Mouse (Mus musculus) liver, embryonic 13.5 days (tissue): ENCODE data around the gene Gm9837. TPM values are rescaled to one million over a fixed set of nuclear protein-coding genes. Genes with fewer than 3 reads are reported as not detected.

Experiments used
- ATAC-seq: fragments of 200-750 bp; cut with Nextera tagmentation; 2 replicates; pipeline ENCODE4 v1.8.0; 2017; ENCODE audit warnings: low read depth, mild to moderate bottlenecking, moderate number of reproducible peaks, moderate library complexity
- DNase-seq: peaks from one replicate; pipeline ENCODE4 v3.0.0; 2022
- H3K27ac ChIP-seq: fragments of 300-500 bp; sonication (generic); 2 replicates; pipeline ENCODE4 v1.5.1; 2015; ENCODE audit warnings: moderate library complexity, mild to moderate bottlenecking, inconsistent platforms
- H3K27me3 ChIP-seq: fragments of 300-500 bp; sonication (generic); 2 replicates; pipeline ENCODE4 v1.6.1; 2015; ENCODE audit warnings: mild to moderate bottlenecking, inconsistent platforms
- H3K36me3 ChIP-seq: fragments of 300-500 bp; sonication (generic); 2 replicates; pipeline ENCODE4 v1.6.1; 2015; ENCODE audit warnings: mild to moderate bottlenecking, inconsistent platforms
- H3K4me1 ChIP-seq: fragments of 300-500 bp; sonication (generic); replicated peaks from 2 replicates; pipeline ENCODE4 v1.6.1; 2015; ENCODE audit warnings: inconsistent platforms
- H3K4me2 ChIP-seq: fragments of 300-500 bp; sonication (generic); 2 replicates; pipeline ENCODE4 v1.6.1; 2015; ENCODE audit warnings: inconsistent platforms, mild to moderate bottlenecking, moderate library complexity
- H3K4me3 ChIP-seq: fragments of 300-500 bp; sonication (generic); replicated peaks from 2 replicates; pipeline ENCODE4 v1.5.1; 2015; ENCODE audit warnings: mild to moderate bottlenecking, inconsistent platforms
- H3K9ac ChIP-seq: fragments of 300-500 bp; sonication (generic); 2 replicates; pipeline ENCODE4 v1.6.1; 2015; ENCODE audit warnings: mild to moderate bottlenecking, inconsistent platforms
- H3K9me3 ChIP-seq: fragments of 300-500 bp; sonication (generic); replicated peaks from 2 replicates; pipeline ENCODE4 v1.6.1; 2016; ENCODE audit warnings: inconsistent platforms
- WGBS: fragments of 180-500 bp; shearing (Covaris S2); methylation state at CpG from one replicate; pipeline ENCODE4 v1.1.7; 2015; ENCODE audit not compliant: insufficient replicate concordance; 5-methylcytosine and 5-hydroxymethylcytosine counted together
- polyA plus RNA-seq: library from polyadenylated mRNA; unstranded; fragments of >200 nt; fragmentation: Nextera tagmentation; extraction: Ambion mirVana; gene quantifications from 2 replicates; pipeline ENCODE4 v1.2.1, GENCODE M21; 2015

Gene Gm9837
- polyA plus RNA-seq, 1 experiment from 2014 or later: not detected

- WGBS: 13% methylated on average over 40 of the region's 40 CpGs
- Histone ChIP-seq H3K9me3 (no peaks in the 10 kb centered on the region), H3K27ac (no peak overlapping the region), H3K4me1 (peaks cover 47% of the 10 kb centered on the region), H3K4me2 (peak overlapping the region; percentile 51), H3K36me3 (no peaks in the 10 kb centered on the region), H3K4me3 (peak overlapping the region; percentile 31), H3K9ac (peak overlapping the region; percentile 33; the same call in 1 of the 2 replicates), H3K27me3 (peaks cover 95% of the 10 kb centered on the region)
- no peak; the same call in 1 of the 2 replicates for ATAC-seq
- peak; percentile 55 for DNase-seq
These were observed 3.9 kb downstream of the Gm9837 start for GRCm38 (mm10) chr11:53466231-53466971.

- H3K4me1 ChIP-seq: peaks cover 44% of the 10 kb centered on the region
- no peak overlapping the region for H3K27ac ChIP-seq
- H3K4me3 ChIP-seq: peak overlapping the region; percentile 45
- H3K9me3 ChIP-seq: no peaks in the 10 kb centered on the region
- DNase-seq (no peak), ATAC-seq (no peak)
- peak overlapping the region; percentile 66 for H3K4me2 ChIP-seq
- no peaks in the 10 kb centered on the region for H3K36me3 ChIP-seq
- H3K9ac ChIP-seq: 0 out of 2 replicates have a peak overlapping the region, but pooled peaks have one; percentile 22
- H3K27me3 ChIP-seq: peaks cover 85% of the 10 kb centered on the region
- WGBS: 6% methylated on average over 55 of the region's 55 CpGs
These were observed 6.5 kb downstream of the Gm9837 start for GRCm38 (mm10) chr11:53463551-53464424.

GRCm38 (mm10) chr11:53461727-53462126, 8.6 kb downstream of the Gm9837 start:
- H3K4me3 ChIP-seq: no peak overlapping the region
- peaks cover 88% of the 10 kb centered on the region for H3K27me3 ChIP-seq
- 14% methylated on average over 5 of the region's 5 CpGs for WGBS
- peaks cover 52% of the 10 kb centered on the region for H3K4me1 ChIP-seq
- peak; percentile 52; the same call in 1 of the 2 replicates for ATAC-seq
- no peak overlapping the region for H3K9ac ChIP-seq
- DNase-seq: peak; percentile 49
- H3K27ac ChIP-seq: no peak overlapping the region
- H3K4me2 ChIP-seq: no peak overlapping the region
- no peaks in the 10 kb centered on the region for H3K36me3 ChIP-seq
- H3K9me3 ChIP-seq: no peaks in the 10 kb centered on the region

DNA sequence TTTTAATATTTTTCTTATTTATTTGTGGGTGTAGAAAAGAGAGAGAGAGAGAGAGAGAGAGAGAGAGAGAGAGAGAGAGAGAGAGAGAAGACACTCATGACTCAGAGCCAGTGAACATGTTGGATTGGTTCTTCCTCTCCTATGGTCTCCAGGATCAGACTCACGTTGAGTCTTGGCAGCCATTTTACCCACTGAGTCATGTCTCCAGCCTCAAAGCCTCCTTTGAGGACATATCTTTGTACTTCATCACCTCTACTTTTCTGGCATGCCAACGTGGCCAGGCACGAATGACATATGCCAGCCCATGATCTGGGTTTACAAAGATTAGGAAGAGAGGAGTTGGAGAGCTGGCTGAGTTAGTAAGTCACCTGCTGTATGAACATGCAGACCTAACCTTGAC, 10.1 kb downstream of the Gm9837 start:
- Histone ChIP-seq H3K36me3 (no peaks in the 10 kb centered on the region), H3K4me2 (no peak overlapping the region), H3K4me1 (peaks cover 50% of the 10 kb centered on the region), H3K27me3 (peaks cover 88% of the 10 kb centered on the region), H3K9me3 (no peaks in the 10 kb centered on the region), H3K9ac (no peak overlapping the region), H3K27ac (no peak overlapping the region), H3K4me3 (no peak overlapping the region)
- no peak for DNase-seq
- ATAC-seq: no peak
- 53% methylated on average over 3 of the region's 3 CpGs for WGBS

- no peaks in the 10 kb centered on the region for H3K36me3 ChIP-seq
- 52% methylated on average over 3 of the region's 3 CpGs for WGBS
- ATAC-seq: no peak
These were observed 11.3 kb downstream of the Gm9837 start for GRCm38 (mm10) chr11:53458996-53459395.

DNA sequence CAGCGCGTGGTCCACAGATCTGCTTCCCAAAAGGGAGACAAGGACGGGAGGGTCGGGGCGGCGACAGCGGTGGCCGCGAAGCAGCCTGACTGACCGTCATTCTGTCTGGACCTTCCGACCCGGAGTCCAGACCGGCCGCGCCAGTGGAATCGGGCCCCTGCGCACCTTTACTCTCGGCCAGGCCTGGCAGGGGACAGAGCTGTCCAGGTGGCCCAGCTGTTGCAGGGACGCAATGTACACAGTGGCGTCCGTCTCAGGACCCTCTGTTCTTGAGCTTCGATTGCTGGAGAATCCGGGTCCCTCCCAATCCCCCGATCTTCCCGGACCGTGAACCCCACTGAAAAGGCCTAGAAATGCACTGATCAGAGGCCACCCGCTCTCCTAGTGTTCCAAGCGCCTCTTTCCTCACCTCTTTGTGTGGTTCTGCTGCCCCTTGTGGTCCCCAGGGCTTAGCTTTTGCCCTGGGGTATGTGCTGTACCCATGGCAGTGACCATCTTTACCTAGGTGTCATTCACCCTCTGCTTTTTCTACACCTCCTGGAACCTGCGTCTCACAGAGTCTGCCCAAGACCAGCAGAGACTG, 12.8 kb downstream of the Gm9837 start:
- ATAC-seq (peak; percentile 45), DNase-seq (no peak)
- Histone ChIP-seq H3K9ac (peak overlapping the region; percentile 63), H3K27ac (peak overlapping the region; percentile 62; the same call in 1 of the 2 replicates), H3K27me3 (peaks cover 70% of the 10 kb centered on the region), H3K4me2 (peak overlapping the region; percentile 70), H3K9me3 (no peaks in the 10 kb centered on the region), H3K4me3 (peak overlapping the region; percentile 55), H3K4me1 (peaks cover 35% of the 10 kb centered on the region), H3K36me3 (no peaks in the 10 kb centered on the region)
- WGBS: 7% methylated on average over 29 of the region's 29 CpGs

More at GRCm38 (mm10) chr11:53458996-53459395, 11.3 kb downstream of the Gm9837 start:
- Histone ChIP-seq H3K9me3 (no peaks in the 10 kb centered on the region), H3K27me3 (peaks cover 81% of the 10 kb centered on the region), H3K4me2 (no peak overlapping the region), H3K27ac (no peak overlapping the region), H3K4me3 (no peak overlapping the region), H3K4me1 (peaks cover 49% of the 10 kb centered on the region), H3K9ac (no peak overlapping the region)
- DNase-seq: no peak

DNA sequence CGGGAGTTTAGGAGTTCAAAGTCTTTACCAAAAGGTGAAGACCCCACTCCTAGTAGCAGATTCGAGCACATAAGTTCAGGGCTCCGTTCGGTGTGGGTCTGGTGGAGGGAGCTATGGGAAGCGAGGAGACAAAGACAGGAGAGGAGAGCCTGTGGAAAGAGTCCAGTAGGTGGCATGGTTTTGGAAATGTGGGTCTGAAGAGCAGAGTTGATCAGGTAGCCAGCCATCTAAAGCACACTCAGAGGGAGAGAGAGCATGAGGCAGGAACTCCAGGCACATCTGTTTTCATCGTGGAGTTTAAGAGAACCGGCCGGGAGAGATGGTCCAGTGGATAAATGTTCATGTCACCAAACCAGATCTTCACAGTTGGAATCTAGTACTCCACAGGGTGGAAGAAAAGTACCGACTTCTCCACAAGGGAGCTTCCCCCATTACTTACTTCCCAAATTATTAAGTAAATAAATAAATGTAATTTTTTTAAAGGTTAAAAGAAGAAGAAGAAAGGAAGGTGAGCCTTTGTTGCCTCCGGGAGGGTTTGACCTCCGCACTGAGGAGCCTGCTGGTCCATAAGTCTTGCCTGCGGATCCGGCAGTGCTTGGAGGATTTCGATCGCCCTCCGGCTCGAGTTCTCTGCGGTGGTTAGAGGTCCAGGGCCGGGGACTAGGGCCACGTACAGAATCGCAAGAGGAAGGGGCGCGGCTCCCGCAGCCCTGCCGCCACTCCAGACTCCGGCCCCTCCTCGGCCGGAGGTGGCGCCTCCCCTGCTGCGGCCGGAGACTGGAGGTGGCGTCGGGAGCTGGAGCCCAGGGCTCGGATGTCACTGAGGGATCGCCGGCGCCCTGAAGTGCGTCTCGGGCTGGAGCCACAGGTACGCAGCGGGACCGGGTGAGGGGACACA, 13.6 kb downstream of the Gm9837 start, which contains the start of the genes Gm10447 and Shroom1:
Gene Gm10447 (minus strand): TSS at position 637 of the 898 bp plus-strand sequence.
Gene Shroom1 (plus strand): TSS at position 732 of the 898 bp plus-strand sequence.
- H3K27ac ChIP-seq: peak within 1 kb of the TSS; percentile 62; the same call in 1 of the 2 replicates
- 4% methylated on average over 42 of the region's 42 CpGs for WGBS

GRCm38 (mm10) chr11:53453031-53453430, 17.2 kb downstream of the Gm9837 start:
- no peak overlapping the region for H3K4me3 ChIP-seq
- ATAC-seq: no peak
- H3K9me3 ChIP-seq: no peaks in the 10 kb centered on the region
- H3K4me2 ChIP-seq: no peak overlapping the region
- WGBS: 67% methylated on average over 5 of the region's 5 CpGs
- no peak overlapping the region for H3K27ac ChIP-seq
- peaks cover 60% of the 10 kb centered on the region for H3K27me3 ChIP-seq
- H3K9ac ChIP-seq: no peak overlapping the region
- H3K4me1 ChIP-seq: peaks cover 25% of the 10 kb centered on the region
- no peak for DNase-seq
- no peaks in the 10 kb centered on the region for H3K36me3 ChIP-seq

More for the DNA sequence above, 13.6 kb downstream of the Gm9837 start, which contains the start of the genes Gm10447 and Shroom1:
- no peaks in the 10 kb centered on the region for H3K36me3 ChIP-seq
- H3K9ac ChIP-seq: peak within 1 kb of the TSS; percentile 63
- peak within 1 kb of the TSS; percentile 70 for H3K4me2 ChIP-seq
- H3K4me3 ChIP-seq: peak within 1 kb of the TSS; percentile 55
- peaks cover 65% of the 10 kb centered on the region for H3K27me3 ChIP-seq
- H3K9me3 ChIP-seq: no peaks in the 10 kb centered on the region
- ATAC-seq (peak; percentile 72), DNase-seq (no peak)
- H3K4me1 ChIP-seq: peaks cover 28% of the 10 kb centered on the region

- H3K4me1 ChIP-seq: peaks cover 20% of the 10 kb centered on the region
- WGBS: 84% methylated on average over 9 of the region's 9 CpGs
- no peaks in the 10 kb centered on the region for H3K9me3 ChIP-seq
- no peak overlapping the region for H3K27ac ChIP-seq
- H3K27me3 ChIP-seq: peaks cover 54% of the 10 kb centered on the region
- no peaks in the 10 kb centered on the region for H3K36me3 ChIP-seq
- H3K4me3 ChIP-seq: no peak overlapping the region
- H3K9ac ChIP-seq: no peak overlapping the region
- no peak overlapping the region for H3K4me2 ChIP-seq
- no peak for ATAC-seq
- DNase-seq: no peak
These were observed 17.9 kb downstream of the Gm9837 start for GRCm38 (mm10) chr11:53452396-53452795.

DNA sequence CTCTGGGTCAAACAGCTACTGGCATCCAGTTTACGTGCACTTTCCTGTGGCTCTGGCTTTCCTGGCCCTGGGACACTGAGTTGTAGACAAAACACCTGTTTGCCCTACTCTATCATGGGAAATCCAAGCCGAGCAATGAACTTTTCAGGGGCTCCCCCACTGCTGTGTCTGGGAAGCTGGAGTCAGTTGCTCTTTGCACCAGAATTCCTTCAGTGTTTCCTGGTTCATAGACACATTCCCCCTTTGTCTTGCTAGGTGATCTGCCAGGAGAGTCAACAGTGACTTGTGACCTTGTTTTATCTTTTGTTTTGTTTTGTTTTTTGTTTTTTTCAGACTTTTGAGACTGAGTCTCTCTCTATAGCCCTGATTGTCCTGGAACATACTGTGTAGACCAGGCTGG, 18.9 kb downstream of the Gm9837 start:
- peaks cover 44% of the 10 kb centered on the region for H3K27me3 ChIP-seq
- no peak overlapping the region for H3K9ac ChIP-seq
- DNase-seq (no peak), ATAC-seq (no peak)
- H3K36me3 ChIP-seq: no peaks in the 10 kb centered on the region
- no peak overlapping the region for H3K27ac ChIP-seq
- no peak overlapping the region for H3K4me2 ChIP-seq
- 43% methylated on average over 2 of the region's 2 CpGs for WGBS
- H3K4me3 ChIP-seq: no peak overlapping the region
- H3K9me3 ChIP-seq: no peaks in the 10 kb centered on the region
- H3K4me1 ChIP-seq: peaks cover 10% of the 10 kb centered on the region
